Mouse (Mus musculus) embryonic facial prominence, embryonic 12.5 days (tissue): Measurements from ENCODE around the gene Tmem44. TPM values are rescaled to one million over a fixed set of nuclear protein-coding genes. Genes with fewer than 3 reads are reported as not detected.

Experiments used
- ATAC-seq: fragments of 200-750 bp; cut with Nextera tagmentation; 2 replicates; pipeline ENCODE4 v1.8.0; 2017; ENCODE audit not compliant: insufficient number of reproducible peaks, insufficient read depth, low FRiP score, low TSS enrichment
- H3K27ac ChIP-seq: fragments of 300-500 bp; sonication (generic); 2 replicates; pipeline ENCODE4 v1.5.1; 2016; ENCODE audit warnings: mild to moderate bottlenecking
- H3K27me3 ChIP-seq: fragments of 300-500 bp; sonication (generic); 2 replicates; pipeline ENCODE4 v1.6.1; 2016; ENCODE audit warnings: mild to moderate bottlenecking, moderate library complexity
- H3K36me3 ChIP-seq: fragments of 300-500 bp; sonication (generic); 2 replicates; pipeline ENCODE4 v1.6.1; 2016; ENCODE audit warnings: mild to moderate bottlenecking
- H3K4me1 ChIP-seq: fragments of 300-500 bp; sonication (generic); 2 replicates; pipeline ENCODE4 v1.6.1; 2016
- H3K4me2 ChIP-seq: fragments of 300-500 bp; sonication (generic); replicated peaks from 2 replicates; pipeline ENCODE4 v1.6.1; 2016; ENCODE audit warnings: mild to moderate bottlenecking, moderate library complexity
- H3K4me3 ChIP-seq: fragments of 300-500 bp; sonication (generic); 2 replicates; pipeline ENCODE4 v1.5.1; 2016; ENCODE audit warnings: mild to moderate bottlenecking
- H3K9ac ChIP-seq: fragments of 300-500 bp; sonication (generic); 2 replicates; pipeline ENCODE4 v1.6.1; 2016; ENCODE audit warnings: mild to moderate bottlenecking, moderate library complexity
- H3K9me3 ChIP-seq: fragments of 300-500 bp; sonication (generic); 2 replicates; pipeline ENCODE4 v1.6.1; 2016; ENCODE audit warnings: mild to moderate bottlenecking, moderate library complexity
- WGBS: fragments of 180-500 bp; shearing (Covaris S2); methylation state at CpG from one replicate; pipeline ENCODE4 v1.1.7; 2016; 5-methylcytosine and 5-hydroxymethylcytosine counted together
- polyA plus RNA-seq: library from polyadenylated mRNA; unstranded; fragments of >200 nt; fragmentation: Nextera tagmentation; extraction: Ambion mirVana; gene quantifications from 2 replicates; pipeline ENCODE4 v1.2.1, GENCODE M21; 2016

Tmem44 gene
- polyA plus RNA-seq, 1 experiment from 2014 or later = 39.5 TPM

DNA sequence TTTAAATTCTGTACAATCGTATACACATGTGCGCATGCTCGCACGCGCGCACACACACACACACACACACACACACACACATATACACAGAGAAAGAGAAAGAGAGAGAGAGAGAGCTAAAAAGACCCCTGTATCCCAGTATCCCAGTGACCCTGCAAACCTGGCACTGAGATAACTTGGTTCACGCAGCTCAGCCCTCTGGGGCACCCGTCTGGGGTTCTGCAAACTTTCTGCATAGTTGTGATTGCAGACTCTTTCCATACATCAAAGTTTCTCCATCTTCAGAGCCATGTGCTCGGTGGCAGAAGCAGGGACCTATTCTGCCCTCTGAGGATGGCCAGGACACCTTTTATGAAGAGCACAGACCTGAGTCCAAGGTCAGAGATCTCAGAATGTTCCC, 33.6 kb downstream of the Tmem44 start:
- H3K9ac ChIP-seq = no peak overlapping the region

GRCm38 (mm10) chr16:30515418-30515817, 35.2 kb downstream of the Tmem44 start:
- Histone ChIP-seq H3K9me3 (0 out of 2 replicates have a peak, but pooled peaks cover 3% of the 10 kb centered on the region), H3K27me3 (no peaks in the 10 kb centered on the region), H3K27ac (no peak overlapping the region), H3K36me3 (0 out of 2 replicates have a peak, but pooled peaks cover 9% of the 10 kb centered on the region), H3K4me2 (no peak overlapping the region), H3K4me1 (peaks cover 15% of the 10 kb centered on the region), H3K4me3 (no peak overlapping the region), H3K9ac (no peak overlapping the region)
- 63% methylated on average over 12 of the region's 12 CpGs for WGBS
- ATAC-seq = no peak

More for the DNA sequence above, 33.6 kb downstream of the Tmem44 start:
- Histone ChIP-seq H3K4me3 (no peak overlapping the region), H3K36me3 (0 out of 2 replicates have a peak, but pooled peaks cover 9% of the 10 kb centered on the region), H3K4me1 (peaks cover 9% of the 10 kb centered on the region), H3K27ac (no peak overlapping the region), H3K4me2 (no peak overlapping the region), H3K9me3 (0 out of 2 replicates have a peak, but pooled peaks cover 3% of the 10 kb centered on the region), H3K27me3 (no peaks in the 10 kb centered on the region)
- 97% methylated on average over 9 of the region's 9 CpGs for WGBS
- no peak for ATAC-seq

DNA sequence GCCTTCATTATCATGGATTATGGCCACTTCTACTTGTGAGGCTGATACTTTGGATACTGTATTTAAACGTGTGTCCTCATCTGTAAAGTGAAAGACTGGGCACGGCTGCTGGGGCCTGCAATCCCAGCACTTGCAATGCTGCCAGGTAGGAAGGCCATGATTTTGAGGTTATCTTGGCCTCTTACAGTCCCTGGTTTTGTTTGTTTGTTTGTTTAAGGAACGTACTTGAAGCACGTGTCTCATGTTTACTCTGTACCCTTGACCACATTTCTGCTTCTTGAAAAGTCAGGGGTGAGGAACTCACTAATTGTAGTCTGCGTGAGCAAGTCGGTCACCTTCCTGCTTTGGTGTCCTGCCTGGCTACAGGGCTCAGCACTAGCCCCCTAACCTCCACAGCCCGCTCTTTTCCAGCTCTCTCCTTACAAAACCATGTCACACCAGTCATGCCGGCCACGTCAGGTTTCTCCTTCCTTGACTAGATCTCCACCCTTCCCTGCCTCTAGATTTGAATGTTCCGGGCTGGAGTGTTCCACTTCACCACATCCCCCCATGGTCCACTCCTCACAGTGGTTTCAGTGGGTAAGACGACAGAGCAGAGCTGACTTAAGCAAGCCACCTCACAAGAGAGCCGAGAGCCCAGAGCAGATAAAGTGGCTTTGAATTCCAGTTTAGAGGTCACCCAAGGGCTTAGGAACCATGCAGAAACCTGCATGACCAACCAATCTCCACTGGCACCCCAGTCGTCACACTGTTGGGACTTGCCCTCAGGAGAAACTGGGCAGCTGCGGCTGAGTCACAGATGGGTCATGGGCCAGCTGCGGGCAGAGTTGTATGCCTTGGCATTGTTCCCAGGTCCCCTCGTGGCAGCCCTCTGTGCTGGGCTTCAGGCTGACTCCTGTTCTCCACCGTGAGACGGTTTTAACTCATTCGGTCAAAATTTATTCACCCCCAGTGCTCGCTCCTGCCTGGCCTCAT, 37.3 kb downstream of the Tmem44 start:
- WGBS = 73% methylated on average over 20 of the region's 20 CpGs
- Histone ChIP-seq H3K4me3 (no peak overlapping the region), H3K4me1 (peaks cover 21% of the 10 kb centered on the region), H3K4me2 (no peak overlapping the region), H3K27me3 (no peaks in the 10 kb centered on the region), H3K9ac (no peak overlapping the region), H3K27ac (no peak overlapping the region), H3K36me3 (0 out of 2 replicates have a peak, but pooled peaks cover 9% of the 10 kb centered on the region), H3K9me3 (0 out of 2 replicates have a peak, but pooled peaks cover 3% of the 10 kb centered on the region)
- no peak for ATAC-seq

GRCm38 (mm10) chr16:30512375-30513049, 38.1 kb downstream of the Tmem44 start:
- Histone ChIP-seq H3K4me2 (no peak overlapping the region), H3K27me3 (no peaks in the 10 kb centered on the region), H3K4me3 (no peak overlapping the region), H3K9me3 (0 out of 2 replicates have a peak, but pooled peaks cover 3% of the 10 kb centered on the region), H3K36me3 (0 out of 2 replicates have a peak, but pooled peaks cover 9% of the 10 kb centered on the region), H3K9ac (no peak overlapping the region), H3K27ac (no peak overlapping the region), H3K4me1 (peaks cover 21% of the 10 kb centered on the region)
- 43% methylated on average over 8 of the region's 8 CpGs for WGBS
- ATAC-seq = peak; percentile 37; the same call in 1 of the 2 replicates

GRCm38 (mm10) chr16:30511563-30512340, 38.9 kb downstream of the Tmem44 start:
- peak overlapping the region; percentile 59 for H3K4me2 ChIP-seq
- WGBS = 80% methylated on average over 13 of the region's 13 CpGs
- H3K4me1 ChIP-seq = peaks cover 21% of the 10 kb centered on the region
- no peaks in the 10 kb centered on the region for H3K27me3 ChIP-seq
- H3K36me3 ChIP-seq = 0 out of 2 replicates have a peak, but pooled peaks cover 9% of the 10 kb centered on the region
- ATAC-seq = no peak
- H3K9ac ChIP-seq = no peak overlapping the region
- H3K4me3 ChIP-seq = peak overlapping the region; percentile 61
- H3K27ac ChIP-seq = no peak overlapping the region
- 0 out of 2 replicates have a peak, but pooled peaks cover 3% of the 10 kb centered on the region for H3K9me3 ChIP-seq

GRCm38 (mm10) chr16:30510504-30511451, 39.9 kb downstream of the Tmem44 start:
- ATAC-seq = peak; percentile 77
- H3K9me3 ChIP-seq = 0 out of 2 replicates have a peak, but pooled peaks cover 3% of the 10 kb centered on the region
- peak overlapping the region; percentile 67 for H3K9ac ChIP-seq
- H3K36me3 ChIP-seq = 0 out of 2 replicates have a peak, but pooled peaks cover 7% of the 10 kb centered on the region
- H3K4me1 ChIP-seq = peaks cover 21% of the 10 kb centered on the region
- H3K27me3 ChIP-seq = no peaks in the 10 kb centered on the region
- WGBS = 3% methylated on average over 44 of the region's 44 CpGs
- H3K27ac ChIP-seq = peak overlapping the region; percentile 88
- H3K4me2 ChIP-seq = peak overlapping the region; percentile 59
- peak overlapping the region; percentile 61 for H3K4me3 ChIP-seq

GRCm38 (mm10) chr16:30510091-30510490, 40.6 kb downstream of the Tmem44 start:
- Histone ChIP-seq H3K9me3 (no peaks in the 10 kb centered on the region), H3K27ac (peak overlapping the region; percentile 88), H3K4me3 (peak overlapping the region; percentile 61), H3K4me2 (peak overlapping the region; percentile 59), H3K9ac (peak overlapping the region; percentile 67), H3K27me3 (no peaks in the 10 kb centered on the region), H3K4me1 (peaks cover 21% of the 10 kb centered on the region), H3K36me3 (no peaks in the 10 kb centered on the region)
- ATAC-seq = no peak
- 45% methylated on average over 9 of the region's 9 CpGs for WGBS

- H3K9ac ChIP-seq = no peak overlapping the region
- WGBS = 93% methylated on average over 12 of the region's 12 CpGs
Observed at GRCm38 (mm10) chr16:30509340-30509739, 41.3 kb downstream of the Tmem44 start.

GRCm38 (mm10) chr16:30508738-30509137, 41.9 kb downstream of the Tmem44 start:
- no peak overlapping the region for H3K4me3 ChIP-seq
- no peak overlapping the region for H3K27ac ChIP-seq
- WGBS = 95% methylated on average over 9 of the region's 9 CpGs
- no peaks in the 10 kb centered on the region for H3K27me3 ChIP-seq
- no peaks in the 10 kb centered on the region for H3K9me3 ChIP-seq
- no peak for ATAC-seq
- H3K9ac ChIP-seq = no peak overlapping the region
- no peak overlapping the region for H3K4me2 ChIP-seq
- no peaks in the 10 kb centered on the region for H3K36me3 ChIP-seq
- H3K4me1 ChIP-seq = peaks cover 21% of the 10 kb centered on the region

More at GRCm38 (mm10) chr16:30509340-30509739, 41.3 kb downstream of the Tmem44 start:
- Histone ChIP-seq H3K27ac (no peak overlapping the region), H3K4me2 (no peak overlapping the region), H3K4me1 (peaks cover 21% of the 10 kb centered on the region), H3K4me3 (no peak overlapping the region), H3K36me3 (no peaks in the 10 kb centered on the region), H3K27me3 (no peaks in the 10 kb centered on the region), H3K9me3 (no peaks in the 10 kb centered on the region)
- no peak for ATAC-seq

GRCm38 (mm10) chr16:30507120-30507519, 43.5 kb downstream of the Tmem44 start:
- WGBS = 58% methylated on average over 10 of the region's 10 CpGs
- no peak for ATAC-seq
- H3K4me2 ChIP-seq = no peak overlapping the region
- no peak overlapping the region for H3K4me3 ChIP-seq
- H3K4me1 ChIP-seq = peaks cover 17% of the 10 kb centered on the region
- H3K27ac ChIP-seq = no peak overlapping the region
- H3K9me3 ChIP-seq = no peaks in the 10 kb centered on the region
- H3K9ac ChIP-seq = no peak overlapping the region
- no peaks in the 10 kb centered on the region for H3K36me3 ChIP-seq
- no peaks in the 10 kb centered on the region for H3K27me3 ChIP-seq
